Mouse (Mus musculus) liver, postnatal 0 days (tissue): Measurements from ENCODE around the gene Cckbr.

Experiments used
- CTCF ChIP-seq: sonication (generic); IDR thresholded peaks from 2 replicates; pipeline ENCODE4 v1.5.1; 2016; ENCODE audit warnings: antibody characterized with exemption, low read depth
- EP300 ChIP-seq: IDR thresholded peaks from 2 replicates; pipeline ENCODE4 v1.6.1; 2016; ENCODE audit warnings: antibody characterized with exemption, low read depth, mild to moderate bottlenecking

- TF ChIP-seq EP300 (no peak), CTCF (no peak)
Observed at GRCm38 (mm10) chr7:105420903-105421302, 4.6 kb upstream of the Cckbr start.
